Mouse (Mus musculus): ENCODE measurements around the gene Unc50. TPM values are rescaled to one million over a fixed set of nuclear protein-coding genes. Genes with fewer than 3 reads are reported as not detected.

Gene Unc50
- 86.4 and 87.2 TPM in 2 replicates for polyA plus RNA-seq (2016; fragmentation: Nextera tagmentation; extraction: Ambion mirVana)

DNA sequence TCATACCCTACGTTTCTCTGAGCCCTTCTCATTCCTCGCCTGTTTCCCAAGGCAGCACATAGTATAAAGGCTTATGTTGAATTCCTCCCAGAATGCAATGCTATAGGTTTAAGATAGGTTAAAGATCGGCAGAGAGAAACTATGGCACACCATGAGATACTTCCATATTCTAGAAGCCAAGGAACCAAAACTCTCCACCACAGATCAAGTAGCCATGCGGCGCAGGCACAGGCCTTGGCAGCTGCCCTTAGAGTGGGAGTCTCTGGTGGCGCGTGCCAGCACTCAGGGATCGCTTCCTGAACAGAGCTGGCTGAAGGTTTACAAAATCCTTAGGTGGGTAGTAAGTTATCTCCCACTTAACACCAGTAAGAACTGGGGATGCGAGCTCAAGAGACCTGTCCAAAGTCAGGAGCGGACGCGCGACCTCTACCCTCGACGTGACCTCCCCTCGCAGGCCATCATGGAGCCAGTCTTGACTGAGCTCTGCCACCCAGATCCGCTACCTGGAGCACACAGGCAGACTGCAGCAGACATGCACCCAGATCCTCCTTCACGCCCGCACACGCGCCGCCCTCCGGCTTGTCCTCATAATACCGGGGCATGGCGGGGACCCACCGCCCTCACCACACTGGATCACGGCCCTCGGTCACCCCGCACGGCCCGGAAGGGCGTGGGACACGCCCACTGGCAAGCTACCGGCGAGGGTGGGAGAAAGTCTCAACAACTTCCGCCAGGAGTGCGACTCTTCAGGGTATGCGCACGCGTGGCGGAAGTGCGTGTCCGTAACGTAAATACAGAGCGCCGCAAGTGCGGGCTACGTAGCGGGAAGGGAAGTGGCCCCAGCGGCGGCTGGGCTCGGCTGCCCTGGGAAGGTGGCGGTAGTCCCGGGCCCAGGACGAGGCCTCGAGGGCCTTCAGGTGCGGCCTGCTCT, at the start of gene Unc50, which contains the start of gene Coa5:
TSS of gene Unc50 (plus strand) at position 774 of the 931 bp plus-strand sequence.
TSS of gene Coa5 (minus strand) at position 738 of the 931 bp plus-strand sequence.
- H3K4me2 ChIP-seq, result peak within 1 kb of the TSS; percentile 89
- H3K9me3 ChIP-seq (replicated peaks), result no peaks in the 10 kb centered on the region
- peak within 1 kb of the TSS; percentile 90 for H3K27ac ChIP-seq
- peaks cover 56% of the 10 kb centered on the region for H3K4me1 ChIP-seq
- 2% methylated on average over 57 of the region's 57 CpGs for WGBS (ENCODE audit: insufficient replicate concordance)
- H3K9ac ChIP-seq, result peak within 1 kb of the TSS; percentile 87
- H3K27me3 ChIP-seq (replicated peaks), result no peaks in the 10 kb centered on the region
- peak; percentile 94 for ATAC-seq
- H3K4me3 ChIP-seq, result peak within 1 kb of the TSS; percentile 95
- peaks cover 64% of the 10 kb centered on the region for H3K36me3 ChIP-seq

DNA sequence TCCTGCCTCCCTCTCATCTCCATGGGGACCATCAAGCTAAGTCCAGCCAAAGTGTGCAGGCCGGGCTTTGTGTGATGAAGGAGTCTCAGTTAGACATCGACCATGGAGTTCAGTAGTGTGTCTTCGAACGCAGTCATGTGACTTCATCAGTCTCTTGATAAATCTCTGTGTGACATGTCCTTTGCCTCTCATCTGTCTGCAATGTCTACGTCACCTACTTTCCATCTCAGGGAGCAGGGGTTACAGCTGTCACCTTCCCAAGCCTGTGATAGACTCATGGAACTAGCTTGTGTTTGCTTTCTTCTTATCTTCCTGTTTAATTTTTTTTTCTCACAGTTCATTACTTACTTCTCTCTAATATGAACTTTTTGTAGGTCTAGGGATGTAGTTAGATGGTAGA, 49.0 kb upstream of the Unc50 start:
- Histone ChIP-seq H3K36me3 (peaks cover 6% of the 10 kb centered on the region; the same call in 1 of the 2 replicates), H3K9ac (no peak overlapping the region), H3K4me3 (no peak overlapping the region), H3K27ac (no peak overlapping the region), H3K27me3 (replicated peaks) (no peaks in the 10 kb centered on the region), H3K4me1 (no peaks in the 10 kb centered on the region), H3K9me3 (replicated peaks) (no peaks in the 10 kb centered on the region), H3K4me2 (no peak overlapping the region)
- no peak for ATAC-seq
- 82% methylated on average over 5 of the region's 5 CpGs for WGBS (ENCODE audit: insufficient replicate concordance)

DNA sequence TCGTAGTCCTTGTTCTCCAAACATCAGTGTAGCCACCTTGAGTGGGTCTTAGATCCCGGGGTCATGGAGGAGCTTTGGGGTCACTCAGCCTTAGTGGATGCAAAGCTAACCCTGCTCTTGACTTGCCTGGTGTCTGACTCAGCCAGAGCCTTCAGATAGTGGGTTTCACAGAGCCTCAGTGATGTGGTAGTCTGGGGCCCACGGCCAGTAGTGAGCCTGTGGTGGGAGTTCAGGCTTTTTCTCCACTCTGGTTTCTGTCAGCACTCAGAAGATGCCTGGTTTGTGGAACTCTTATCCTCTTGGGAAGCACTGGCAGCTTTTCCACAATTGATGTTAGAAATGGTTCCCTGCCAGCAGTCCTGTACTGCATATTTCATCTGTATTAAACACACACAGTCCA, 45.6 kb upstream of the Unc50 start:
- Histone ChIP-seq H3K4me2 (no peak overlapping the region), H3K27ac (no peak overlapping the region), H3K9ac (no peak overlapping the region), H3K4me1 (no peaks in the 10 kb centered on the region), H3K27me3 (replicated peaks) (no peaks in the 10 kb centered on the region), H3K36me3 (peaks cover 6% of the 10 kb centered on the region; the same call in 1 of the 2 replicates), H3K9me3 (replicated peaks) (no peaks in the 10 kb centered on the region), H3K4me3 (no peak overlapping the region)
- 68% methylated on average over 3 of the region's 3 CpGs for WGBS (ENCODE audit: insufficient replicate concordance)
- ATAC-seq, result no peak

DNA sequence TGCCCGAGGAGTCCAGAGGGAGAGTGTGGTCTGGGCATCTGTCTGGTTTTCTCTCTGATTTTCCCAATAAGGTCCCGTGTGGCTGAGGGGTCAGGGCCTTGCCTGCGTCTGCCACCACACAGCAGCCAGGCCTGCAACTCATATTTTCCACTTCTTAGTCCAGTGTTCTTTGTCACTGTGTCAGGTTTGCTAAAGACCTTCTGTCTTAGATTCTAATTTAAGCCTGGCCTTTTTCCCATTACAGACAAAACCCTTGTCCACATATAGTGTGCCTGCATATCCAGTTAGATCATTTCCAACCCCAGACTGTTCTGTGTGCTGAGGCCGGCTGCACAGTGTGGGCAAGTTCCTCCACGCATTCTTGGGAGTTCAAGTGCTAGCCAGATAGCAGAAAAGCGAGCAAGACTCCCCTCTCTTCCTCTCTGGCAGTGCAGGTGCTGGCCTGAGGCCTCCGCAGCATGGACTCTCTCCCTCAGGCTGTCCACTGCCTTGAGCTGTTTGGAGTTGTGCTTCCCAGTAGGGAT, 43.4 kb upstream of the Unc50 start:
- no peak overlapping the region for H3K9ac ChIP-seq
- H3K9me3 ChIP-seq (replicated peaks), result no peaks in the 10 kb centered on the region
- no peaks in the 10 kb centered on the region for H3K36me3 ChIP-seq
- no peak overlapping the region for H3K4me3 ChIP-seq
- H3K27ac ChIP-seq, result no peak overlapping the region
- H3K4me1 ChIP-seq, result no peaks in the 10 kb centered on the region
- no peak for ATAC-seq
- WGBS (ENCODE audit: insufficient replicate concordance), result 65% methylated on average over 7 of the region's 7 CpGs
- no peaks in the 10 kb centered on the region for H3K27me3 ChIP-seq (replicated peaks)
- no peak overlapping the region for H3K4me2 ChIP-seq

DNA sequence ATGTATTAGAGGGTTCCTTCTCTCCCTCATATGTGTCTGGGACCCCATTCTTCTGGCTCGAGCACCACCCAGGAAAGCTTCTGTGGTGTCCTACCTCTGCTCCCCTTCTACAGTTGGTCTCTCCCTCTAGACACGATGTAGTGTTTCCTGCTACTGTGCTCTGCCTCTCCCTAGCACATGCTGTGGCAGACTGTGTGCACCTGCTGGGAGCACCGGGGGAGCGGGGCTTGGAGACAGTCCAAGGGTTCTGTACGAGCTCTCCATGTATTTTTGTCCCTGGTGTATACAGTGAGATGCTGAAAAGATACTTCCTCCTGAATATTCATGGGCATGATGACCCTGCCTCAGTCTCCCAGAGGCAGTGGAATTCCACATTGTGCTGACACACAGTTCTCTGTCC, 36.8 kb upstream of the Unc50 start:
- no peak overlapping the region for H3K27ac ChIP-seq
- WGBS (ENCODE audit: insufficient replicate concordance), result 64% methylated on average over 5 of the region's 5 CpGs
- no peaks in the 10 kb centered on the region for H3K9me3 ChIP-seq (replicated peaks)
- ATAC-seq, result no peak
- no peak overlapping the region for H3K9ac ChIP-seq
- no peaks in the 10 kb centered on the region for H3K27me3 ChIP-seq (replicated peaks)
- no peaks in the 10 kb centered on the region for H3K36me3 ChIP-seq
- no peak overlapping the region for H3K4me2 ChIP-seq
- no peak overlapping the region for H3K4me3 ChIP-seq
- H3K4me1 ChIP-seq, result no peaks in the 10 kb centered on the region

DNA sequence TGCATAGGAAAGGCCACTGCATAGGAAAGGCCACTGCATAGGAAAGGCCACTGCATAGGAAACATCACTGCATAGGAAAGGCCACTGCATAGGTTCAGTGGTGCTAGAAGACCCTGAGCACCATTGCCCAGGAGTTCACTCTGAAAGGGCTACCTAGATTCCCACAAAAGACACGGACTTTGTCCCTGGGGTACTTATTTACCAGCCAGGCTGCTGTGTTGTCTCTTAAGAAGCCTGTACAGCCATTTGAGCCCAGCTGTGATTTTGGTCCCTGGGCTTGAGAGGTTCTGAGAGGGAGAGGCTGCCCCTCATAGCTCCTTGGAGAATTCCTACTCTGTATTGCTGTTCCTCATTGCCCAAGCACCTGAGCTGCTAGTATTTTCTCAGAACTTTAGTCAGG, 33.5 kb upstream of the Unc50 start:
- no peaks in the 10 kb centered on the region for H3K36me3 ChIP-seq
- 53% methylated on average over 1 of the region's 1 CpGs for WGBS (ENCODE audit: insufficient replicate concordance)
- H3K4me3 ChIP-seq, result no peak overlapping the region
- H3K4me1 ChIP-seq, result no peaks in the 10 kb centered on the region
- H3K27me3 ChIP-seq (replicated peaks), result no peaks in the 10 kb centered on the region
- ATAC-seq, result no peak
- no peak overlapping the region for H3K4me2 ChIP-seq
- H3K27ac ChIP-seq, result no peak overlapping the region
- H3K9me3 ChIP-seq (replicated peaks), result no peaks in the 10 kb centered on the region
- H3K9ac ChIP-seq, result no peak overlapping the region

DNA sequence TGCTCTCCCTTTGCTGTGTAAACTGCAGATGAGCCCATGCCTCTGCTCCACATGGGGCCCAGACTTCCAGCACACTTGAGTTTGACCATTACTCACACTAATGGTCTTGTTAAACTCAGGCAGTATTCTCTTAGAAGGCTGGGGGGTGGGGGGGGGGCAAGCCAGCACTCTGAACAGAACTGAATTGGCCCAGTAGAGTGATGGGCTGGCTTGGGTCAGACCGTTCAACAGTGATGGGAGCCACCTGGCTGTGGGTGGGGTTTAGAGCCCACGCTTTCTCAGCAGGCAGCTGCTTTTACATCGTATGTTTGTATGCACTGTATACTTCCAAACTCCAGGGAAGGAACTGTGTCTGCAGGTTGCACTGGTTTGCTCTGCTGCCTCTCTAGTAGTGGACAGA, 31.0 kb upstream of the Unc50 start:
- no peak overlapping the region for H3K4me2 ChIP-seq
- no peak for ATAC-seq
- 60% methylated on average over 3 of the region's 3 CpGs for WGBS (ENCODE audit: insufficient replicate concordance)
- H3K4me1 ChIP-seq, result no peaks in the 10 kb centered on the region
- H3K9me3 ChIP-seq (replicated peaks), result no peaks in the 10 kb centered on the region
- H3K4me3 ChIP-seq, result no peak overlapping the region
- no peaks in the 10 kb centered on the region for H3K36me3 ChIP-seq
- H3K9ac ChIP-seq, result no peak overlapping the region
- no peaks in the 10 kb centered on the region for H3K27me3 ChIP-seq (replicated peaks)
- H3K27ac ChIP-seq, result no peak overlapping the region

DNA sequence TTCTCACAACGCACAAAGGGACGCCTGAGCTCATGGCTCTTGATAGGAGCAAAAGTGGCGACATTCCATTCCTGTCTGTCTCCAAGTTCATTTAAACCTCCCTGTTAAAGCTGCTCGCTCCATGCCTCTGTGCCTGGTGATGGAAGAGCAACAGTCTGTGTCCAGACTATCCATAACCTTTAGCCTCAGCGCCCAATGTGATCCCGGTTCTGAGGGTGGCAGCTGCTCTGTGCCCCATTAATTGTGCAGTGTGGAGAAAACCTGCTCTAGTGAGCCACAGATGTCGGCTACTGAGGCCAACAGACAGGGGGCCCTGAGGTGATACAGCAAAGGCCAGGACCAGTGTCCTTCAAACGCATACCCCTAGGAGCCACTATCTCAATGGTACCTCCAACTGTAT, 30.2 kb upstream of the Unc50 start:
- ATAC-seq, result no peak
- Histone ChIP-seq H3K4me2 (no peak overlapping the region), H3K9me3 (replicated peaks) (no peaks in the 10 kb centered on the region), H3K9ac (no peak overlapping the region), H3K36me3 (no peaks in the 10 kb centered on the region), H3K4me3 (no peak overlapping the region), H3K4me1 (no peaks in the 10 kb centered on the region), H3K27me3 (replicated peaks) (no peaks in the 10 kb centered on the region), H3K27ac (no peak overlapping the region)
- 71% methylated on average over 8 of the region's 8 CpGs for WGBS (ENCODE audit: insufficient replicate concordance)

DNA sequence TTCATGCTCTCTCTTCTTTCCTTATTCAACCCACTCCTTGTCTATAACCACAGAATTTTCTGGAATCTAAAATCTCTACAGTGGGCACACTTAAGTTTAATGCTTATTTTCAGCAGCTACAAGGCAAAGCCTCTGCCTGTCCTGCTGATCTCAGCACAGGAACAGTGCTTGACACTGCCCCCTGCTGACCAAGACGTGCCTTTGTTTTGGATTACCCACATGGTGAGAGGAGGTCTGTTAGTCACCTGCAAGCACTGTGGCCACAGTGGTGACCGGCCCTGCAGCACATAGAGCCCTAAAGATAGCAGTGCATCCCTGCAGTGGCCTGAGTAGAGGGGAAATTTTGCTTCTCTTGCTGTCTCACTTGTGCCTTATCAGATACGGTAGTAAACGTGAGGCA, 28.3 kb upstream of the Unc50 start:
- H3K27ac ChIP-seq, result no peak overlapping the region
- H3K4me1 ChIP-seq, result no peaks in the 10 kb centered on the region
- no peak overlapping the region for H3K9ac ChIP-seq
- H3K4me2 ChIP-seq, result no peak overlapping the region
- no peaks in the 10 kb centered on the region for H3K36me3 ChIP-seq
- 44% methylated on average over 4 of the region's 4 CpGs for WGBS (ENCODE audit: insufficient replicate concordance)
- no peak for ATAC-seq
- no peaks in the 10 kb centered on the region for H3K27me3 ChIP-seq (replicated peaks)
- no peaks in the 10 kb centered on the region for H3K9me3 ChIP-seq (replicated peaks)
- H3K4me3 ChIP-seq, result no peak overlapping the region

DNA sequence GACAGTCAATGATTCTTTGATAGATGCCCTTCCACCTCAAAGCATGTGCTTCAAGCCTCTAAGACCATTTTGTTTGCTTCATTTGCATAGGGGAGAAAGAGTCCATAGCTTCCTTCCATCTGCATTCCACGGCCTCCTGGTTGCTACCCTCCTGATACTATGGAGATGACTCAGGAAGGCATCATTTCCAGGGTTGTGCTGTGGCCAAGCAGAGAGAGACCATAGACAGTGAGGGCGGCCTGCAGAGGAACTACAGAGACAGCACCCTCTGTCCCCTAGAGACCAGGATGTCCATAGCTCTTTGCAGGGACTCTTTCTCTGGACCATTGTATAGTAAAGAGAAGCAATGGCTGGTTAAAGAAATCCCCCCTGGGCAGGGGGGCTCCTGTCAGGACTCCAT, 24.8 kb upstream of the Unc50 start:
- Histone ChIP-seq H3K27me3 (replicated peaks) (no peaks in the 10 kb centered on the region), H3K9me3 (replicated peaks) (no peaks in the 10 kb centered on the region), H3K4me2 (no peak overlapping the region), H3K4me3 (no peak overlapping the region), H3K36me3 (no peaks in the 10 kb centered on the region; the same call in 1 of the 2 replicates), H3K27ac (no peak overlapping the region), H3K4me1 (no peaks in the 10 kb centered on the region; the same call in 1 of the 2 replicates), H3K9ac (no peak overlapping the region)
- ATAC-seq, result no peak
- 62% methylated on average over 2 of the region's 2 CpGs for WGBS (ENCODE audit: insufficient replicate concordance)

DNA sequence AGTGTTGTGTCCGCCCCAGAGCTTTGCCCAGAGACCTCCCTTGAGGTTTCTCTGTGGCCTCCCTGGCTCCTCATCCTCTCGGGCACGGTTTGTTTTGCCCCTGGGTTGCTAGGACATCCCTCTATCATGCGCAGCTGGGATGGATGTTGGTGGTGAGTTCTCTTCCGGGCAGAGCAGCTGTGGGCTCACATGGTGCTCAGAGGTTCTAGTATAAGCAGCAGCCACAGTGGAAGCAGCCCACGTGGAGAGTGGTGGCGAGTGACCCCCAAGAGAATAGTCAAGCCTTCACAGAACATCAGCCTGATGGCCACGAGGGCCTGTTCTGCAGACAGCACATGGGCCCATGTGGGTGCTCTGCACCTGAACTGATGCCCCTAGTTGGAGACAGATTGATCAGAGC, 22.7 kb upstream of the Unc50 start:
- Histone ChIP-seq H3K4me3 (no peak overlapping the region), H3K9ac (no peak overlapping the region), H3K4me2 (no peak overlapping the region), H3K27ac (no peak overlapping the region), H3K9me3 (replicated peaks) (no peaks in the 10 kb centered on the region), H3K36me3 (no peaks in the 10 kb centered on the region; the same call in 1 of the 2 replicates), H3K27me3 (replicated peaks) (no peaks in the 10 kb centered on the region), H3K4me1 (no peaks in the 10 kb centered on the region; the same call in none of the 2 replicates)
- WGBS (ENCODE audit: insufficient replicate concordance), result 74% methylated on average over 8 of the region's 8 CpGs
- no peak for ATAC-seq

DNA sequence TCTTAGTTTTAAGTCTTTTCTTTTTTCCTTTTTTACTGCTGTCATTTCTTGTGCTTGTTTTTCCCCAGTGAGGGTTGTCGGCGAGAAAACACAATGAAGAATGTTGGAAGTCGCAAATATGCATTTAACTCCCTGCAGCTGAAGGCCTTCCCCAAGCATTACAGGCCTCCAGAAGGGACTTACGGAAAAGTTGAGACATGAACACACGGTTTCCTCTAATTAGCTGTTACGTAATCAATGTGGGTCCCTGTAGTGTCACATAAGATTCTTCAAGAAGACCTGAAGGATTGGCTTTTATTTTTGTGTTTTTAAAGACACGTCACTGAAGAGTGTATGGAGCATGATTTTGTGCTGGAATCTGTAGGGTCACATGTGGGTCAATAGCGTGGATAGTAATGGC, 21.9 kb upstream of the Unc50 start:
- Histone ChIP-seq H3K9ac (no peak overlapping the region), H3K9me3 (replicated peaks) (no peaks in the 10 kb centered on the region), H3K4me3 (no peak overlapping the region), H3K27me3 (replicated peaks) (no peaks in the 10 kb centered on the region), H3K4me1 (peaks cover 6% of the 10 kb centered on the region), H3K27ac (no peak overlapping the region), H3K4me2 (no peak overlapping the region), H3K36me3 (no peaks in the 10 kb centered on the region; the same call in 1 of the 2 replicates)
- 74% methylated on average over 8 of the region's 8 CpGs for WGBS (ENCODE audit: insufficient replicate concordance)
- no peak for ATAC-seq
